Mouse (Mus musculus): ENCODE data around the gene Dpm2. TPM values are rescaled to one million over a fixed set of nuclear protein-coding genes. Genes with fewer than 3 reads are reported as not detected.

The Dpm2 gene
- polyA plus RNA-seq, 1 experiment = 54.8 TPM

DNA sequence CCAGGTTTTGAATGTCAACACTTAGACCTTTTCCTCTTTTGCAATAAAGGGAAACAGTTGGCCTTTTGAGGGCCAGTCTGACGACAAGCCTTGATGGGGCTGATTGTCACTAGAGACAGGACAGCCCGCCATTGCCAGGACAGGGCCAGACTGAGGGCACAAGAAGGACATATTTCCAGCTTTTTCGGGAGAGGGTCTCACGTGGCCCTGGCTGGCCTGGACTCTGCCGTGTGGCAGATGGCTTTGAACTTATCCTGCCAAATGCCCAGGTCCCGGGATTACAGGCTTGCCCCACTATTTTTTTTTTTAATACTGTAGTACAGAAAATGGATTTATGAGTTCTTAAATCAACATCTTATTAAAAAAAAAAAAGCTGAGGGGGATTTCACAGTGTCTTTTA, 20.6 kb downstream of the Dpm2 start:
- H3K4me3 ChIP-seq (replicated peaks; ENCODE audit: control insufficient read depth, low read depth, low read length) = no peak overlapping the region
- 60% methylated on average over 6 of the region's 6 CpGs for WGBS
- no peak overlapping the region for H3K27ac ChIP-seq (ENCODE audit: control insufficient read depth, insufficient read depth, low read depth, low read length, poor library complexity)
- H3K4me1 ChIP-seq (ENCODE audit: control insufficient read depth, insufficient read depth, low read length) = no peaks in the 10 kb centered on the region; the same call in 1 of the 2 replicates
- TF ChIP-seq POLR2A (IDR thresholded peaks at IDR 0.05; ENCODE audit: borderline replicate concordance, control insufficient read depth, low read depth, low read length) (no peak), CTCF (IDR thresholded peaks at IDR 0.05; ENCODE audit: control insufficient read depth, insufficient read depth, low read length) (no peak)

DNA sequence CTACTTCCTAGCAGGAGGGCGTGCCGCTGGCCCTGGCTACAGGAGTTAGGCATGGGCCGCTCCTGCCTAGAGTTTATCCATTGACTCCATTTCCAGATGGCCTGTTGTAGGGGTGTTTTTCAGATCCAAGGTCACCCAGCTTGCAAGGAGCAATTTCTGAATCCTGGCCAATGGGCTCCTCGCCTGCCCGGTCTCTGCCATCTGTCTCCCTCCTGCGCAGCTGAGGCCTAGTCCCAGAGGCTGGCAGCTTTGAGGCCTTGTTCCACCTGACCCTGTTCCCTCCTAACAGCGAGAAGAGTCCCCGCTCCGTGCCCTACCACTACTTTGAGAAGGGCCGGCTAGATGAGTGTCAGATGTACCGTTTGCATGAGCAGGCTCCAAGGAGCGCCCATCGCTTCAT, 26.1 kb downstream of the Dpm2 start:
- H3K27ac ChIP-seq (ENCODE audit: control insufficient read depth, insufficient read depth, low read depth, low read length, poor library complexity) = no peak overlapping the region
- WGBS = 88% methylated on average over 13 of the region's 13 CpGs
- no peak overlapping the region for H3K4me3 ChIP-seq (replicated peaks; ENCODE audit: control insufficient read depth, low read depth, low read length)
- H3K4me1 ChIP-seq (ENCODE audit: control insufficient read depth, insufficient read depth, low read length) = peaks cover 1% of the 10 kb centered on the region; the same call in 1 of the 2 replicates
- no peak for TF ChIP-seq CTCF (IDR thresholded peaks at IDR 0.05; ENCODE audit: control insufficient read depth, insufficient read depth, low read length)
- no peak for TF ChIP-seq POLR2A (IDR thresholded peaks at IDR 0.05; ENCODE audit: borderline replicate concordance, control insufficient read depth, low read depth, low read length)

DNA sequence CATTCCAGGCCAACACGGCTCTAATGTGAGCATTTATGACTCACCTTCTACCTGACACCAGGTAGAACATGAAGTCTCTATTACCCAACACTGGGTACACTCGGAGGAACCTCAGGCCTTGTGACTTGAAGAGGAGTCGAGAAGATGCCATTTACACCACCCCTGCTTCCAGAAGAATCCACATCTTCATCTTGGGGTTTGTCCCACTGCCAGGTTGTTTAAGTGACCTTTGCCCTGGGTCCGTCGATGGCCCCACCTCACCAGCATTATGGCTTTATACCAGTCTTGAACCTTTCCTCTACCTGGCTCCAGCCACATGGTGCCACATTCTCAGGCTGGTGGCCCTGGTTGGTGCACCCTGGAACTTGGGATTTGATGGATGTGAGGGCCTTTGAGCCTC, 26.6 kb downstream of the Dpm2 start:
- WGBS = 83% methylated on average over 5 of the region's 5 CpGs

DNA sequence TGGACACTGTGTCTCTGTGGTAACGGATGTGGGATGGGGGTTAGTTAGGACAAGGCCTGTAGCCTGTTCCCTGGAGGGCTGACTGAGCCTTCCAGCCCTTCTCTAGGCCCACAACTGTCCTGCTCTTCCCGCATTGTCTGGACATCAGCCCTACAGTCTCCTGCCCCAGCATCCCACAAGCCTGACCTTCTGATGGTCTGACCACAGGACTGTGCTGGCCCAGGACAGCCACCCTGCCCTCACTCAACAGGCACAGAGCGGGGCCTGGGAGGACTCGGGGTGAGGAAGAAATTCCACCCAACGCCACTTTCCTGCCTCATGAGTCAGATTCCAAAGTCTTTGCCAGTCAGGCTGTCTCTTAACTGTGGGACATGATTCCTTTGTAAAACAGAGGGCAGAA, 27.0 kb downstream of the Dpm2 start:
- 78% methylated on average over 5 of the region's 5 CpGs for WGBS
- Histone ChIP-seq H3K4me1 (ENCODE audit: control insufficient read depth, insufficient read depth, low read length) (peaks cover 1% of the 10 kb centered on the region; the same call in 1 of the 2 replicates), H3K27ac (ENCODE audit: control insufficient read depth, insufficient read depth, low read depth, low read length, poor library complexity) (no peak overlapping the region), H3K4me3 (replicated peaks; ENCODE audit: control insufficient read depth, low read depth, low read length) (no peak overlapping the region)
- TF ChIP-seq CTCF (IDR thresholded peaks at IDR 0.05; ENCODE audit: control insufficient read depth, insufficient read depth, low read length) (no peak), POLR2A (IDR thresholded peaks at IDR 0.05; ENCODE audit: borderline replicate concordance, control insufficient read depth, low read depth, low read length) (no peak)

More for the DNA sequence above, 26.6 kb downstream of the Dpm2 start:
- Histone ChIP-seq H3K4me3 (replicated peaks; ENCODE audit: control insufficient read depth, low read depth, low read length) (no peak overlapping the region), H3K4me1 (ENCODE audit: control insufficient read depth, insufficient read depth, low read length) (peaks cover 1% of the 10 kb centered on the region; the same call in 1 of the 2 replicates), H3K27ac (ENCODE audit: control insufficient read depth, insufficient read depth, low read depth, low read length, poor library complexity) (no peak overlapping the region)
- TF ChIP-seq POLR2A (IDR thresholded peaks at IDR 0.05; ENCODE audit: borderline replicate concordance, control insufficient read depth, low read depth, low read length) (no peak), CTCF (IDR thresholded peaks at IDR 0.05; ENCODE audit: control insufficient read depth, insufficient read depth, low read length) (no peak)

DNA sequence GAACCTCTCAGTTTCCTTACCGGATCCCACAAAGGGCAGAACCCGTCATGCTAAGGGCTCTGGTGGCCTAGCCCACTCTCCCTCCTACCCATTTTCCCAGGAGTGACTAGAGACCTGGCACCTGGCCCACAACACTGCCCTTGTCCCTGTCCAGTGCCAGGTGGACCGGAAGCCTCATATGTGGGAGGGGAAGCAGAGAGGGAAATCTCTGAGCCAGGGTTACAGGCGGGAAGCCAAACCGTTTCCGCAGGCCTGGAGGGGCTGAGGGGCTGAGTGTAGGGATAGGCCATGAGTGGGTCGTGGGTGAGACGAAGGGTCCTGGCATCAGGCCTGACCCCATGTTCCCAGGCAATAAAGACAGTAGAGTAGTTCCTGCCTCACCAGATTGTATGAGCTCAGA, 27.8 kb downstream of the Dpm2 start:
- H3K4me3 ChIP-seq (replicated peaks; ENCODE audit: control insufficient read depth, low read depth, low read length) = no peak overlapping the region
- H3K27ac ChIP-seq (ENCODE audit: control insufficient read depth, insufficient read depth, low read depth, low read length, poor library complexity) = no peak overlapping the region
- H3K4me1 ChIP-seq (ENCODE audit: control insufficient read depth, insufficient read depth, low read length) = peaks cover 1% of the 10 kb centered on the region; the same call in 1 of the 2 replicates
- WGBS = 84% methylated on average over 8 of the region's 8 CpGs
- TF ChIP-seq CTCF (IDR thresholded peaks at IDR 0.05; ENCODE audit: control insufficient read depth, insufficient read depth, low read length) = no peak
- no peak for TF ChIP-seq POLR2A (IDR thresholded peaks at IDR 0.05; ENCODE audit: borderline replicate concordance, control insufficient read depth, low read depth, low read length)

DNA sequence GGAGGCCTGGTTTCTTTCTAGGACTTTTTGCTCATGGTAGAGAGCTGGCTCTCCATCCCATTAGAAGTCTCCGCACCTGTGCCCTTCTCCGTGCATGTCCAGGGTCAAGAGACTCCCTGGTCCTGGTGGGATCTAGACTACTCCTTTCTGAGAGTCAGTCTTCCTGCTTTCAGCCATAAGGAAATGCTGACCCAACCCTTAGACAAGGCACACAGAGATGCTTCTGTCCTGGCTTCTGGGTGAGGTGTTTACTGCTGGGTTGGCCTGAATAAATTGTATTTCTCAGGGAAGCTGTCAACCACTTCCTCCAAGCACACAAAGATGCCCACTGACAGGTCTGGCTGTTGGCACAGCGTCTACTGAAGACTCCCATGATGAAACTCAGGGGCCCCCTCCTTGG, 28.8 kb downstream of the Dpm2 start, which contains the start of gene St6galnac6:
St6galnac6 (plus strand) TSS at position 301 of the 400 bp plus-strand sequence.
- Histone ChIP-seq H3K4me1 (ENCODE audit: control insufficient read depth, insufficient read depth, low read length) (peaks cover 1% of the 10 kb centered on the region; the same call in 1 of the 2 replicates), H3K27ac (ENCODE audit: control insufficient read depth, insufficient read depth, low read depth, low read length, poor library complexity) (no peak within 1 kb of the TSS), H3K4me3 (replicated peaks; ENCODE audit: control insufficient read depth, low read depth, low read length) (no peak within 1 kb of the TSS)
- 80% methylated on average over 3 of the region's 3 CpGs for WGBS
- TF ChIP-seq POLR2A (IDR thresholded peaks at IDR 0.05; ENCODE audit: borderline replicate concordance, control insufficient read depth, low read depth, low read length) (no peak), CTCF (IDR thresholded peaks at IDR 0.05; ENCODE audit: control insufficient read depth, insufficient read depth, low read length) (no peak)

DNA sequence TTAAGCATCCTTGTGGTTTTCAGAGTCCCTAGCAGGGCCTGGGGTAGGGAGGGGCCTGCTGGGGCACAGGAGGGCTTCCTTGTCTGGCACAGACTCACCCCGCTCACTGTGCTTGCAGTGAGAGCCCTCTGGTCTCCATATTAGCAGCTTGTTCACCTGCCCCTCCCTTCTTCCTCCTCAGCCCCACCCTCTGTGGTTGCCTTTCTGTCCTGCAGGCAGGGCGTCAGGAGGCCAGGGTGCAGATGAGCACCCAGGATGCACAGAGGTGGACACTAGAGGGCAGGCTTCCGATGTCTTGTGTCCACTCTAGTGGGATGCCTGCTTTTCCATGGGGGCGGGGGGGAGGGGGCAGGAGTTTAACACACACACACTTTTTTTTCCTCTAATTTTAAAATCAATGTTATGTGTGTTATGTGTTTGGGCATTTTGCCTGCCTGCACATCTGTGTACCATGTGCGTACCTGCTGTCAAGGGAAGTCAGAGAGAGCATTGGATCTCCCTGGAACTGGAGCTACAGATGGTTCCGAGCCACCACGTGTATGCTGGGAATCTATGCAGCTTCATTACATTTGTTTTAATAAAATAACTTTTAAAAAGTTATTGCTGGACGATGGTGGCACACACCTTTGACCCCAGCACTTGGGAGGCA, 30.9 kb downstream of the Dpm2 start:
- H3K27ac ChIP-seq (ENCODE audit: control insufficient read depth, insufficient read depth, low read depth, low read length, poor library complexity) = no peak overlapping the region
- peaks cover 1% of the 10 kb centered on the region; the same call in 1 of the 2 replicates for H3K4me1 ChIP-seq (ENCODE audit: control insufficient read depth, insufficient read depth, low read length)
- 39% methylated on average over 8 of the region's 8 CpGs for whole genome bisulfite sequencing
- no peak overlapping the region for H3K4me3 ChIP-seq (replicated peaks; ENCODE audit: control insufficient read depth, low read depth, low read length)
- TF ChIP-seq CTCF (IDR thresholded peaks at IDR 0.05; ENCODE audit: control insufficient read depth, insufficient read depth, low read length) = peak; percentile 76
- no peak for TF ChIP-seq POLR2A (IDR thresholded peaks at IDR 0.05; ENCODE audit: borderline replicate concordance, control insufficient read depth, low read depth, low read length)

DNA sequence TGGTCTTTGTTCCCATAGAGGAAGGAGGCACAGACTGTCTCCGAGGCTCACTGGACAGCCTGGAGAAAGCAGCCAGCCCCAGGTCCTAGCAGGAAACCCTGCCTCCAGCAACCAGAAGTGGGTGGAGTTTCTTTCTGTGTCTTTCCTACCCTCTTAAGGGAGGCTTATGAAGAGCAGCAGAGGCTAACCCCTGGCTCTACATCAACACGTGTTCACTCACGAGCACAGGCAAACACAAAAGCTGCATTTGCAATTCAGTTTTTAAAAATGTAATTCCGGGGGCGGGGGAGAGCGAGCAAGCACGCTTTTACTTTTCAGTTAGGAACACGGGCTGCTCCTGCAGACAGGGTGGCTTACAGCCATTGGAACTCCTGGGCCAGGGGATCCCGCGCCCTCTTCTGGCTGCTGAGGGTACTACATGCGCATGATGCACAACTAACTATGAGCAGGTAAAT, 32.0 kb downstream of the Dpm2 start:
- H3K4me1 ChIP-seq (ENCODE audit: control insufficient read depth, insufficient read depth, low read length) = peaks cover 1% of the 10 kb centered on the region; the same call in 1 of the 2 replicates
- peak; percentile 93 for TF ChIP-seq CTCF (IDR thresholded peaks at IDR 0.05; ENCODE audit: control insufficient read depth, insufficient read depth, low read length)
- TF ChIP-seq POLR2A (IDR thresholded peaks at IDR 0.05; ENCODE audit: borderline replicate concordance, control insufficient read depth, low read depth, low read length) = no peak
- H3K4me3 ChIP-seq (replicated peaks; ENCODE audit: control insufficient read depth, low read depth, low read length) = peak overlapping the region; percentile 54
- no peak overlapping the region for H3K27ac ChIP-seq (ENCODE audit: control insufficient read depth, insufficient read depth, low read depth, low read length, poor library complexity)
- under 1% methylated on average over 11 of the region's 11 CpGs for WGBS

Measured in bone marrow, adult 2 months (tissue).